Mouse (Mus musculus) heart, embryonic 15.5 days (tissue): ENCODE measurements at regions not wholly inside any gene's neighbourhood (a gene's known extent, or its start where the extent isn't known, plus 50 kb on each side); places are given as distances from the start of the nearest gene placed in this dataset.

Experiments
- ATAC-seq: fragments of 200-750 bp; cut with Nextera tagmentation; replicated peaks from 2 replicates; pipeline ENCODE4 v1.8.0; 2017; ENCODE audit warnings: low read depth, moderate TSS enrichment; ENCODE audit not compliant: insufficient number of reproducible peaks, insufficient read depth, low FRiP score
- H3K27ac ChIP-seq: fragments of 300-500 bp; sonication (generic); 2 replicates; pipeline ENCODE4 v1.5.1; 2015; ENCODE audit warnings: mild to moderate bottlenecking, inconsistent platforms
- H3K27me3 ChIP-seq: fragments of 300-500 bp; sonication (generic); 2 replicates; pipeline ENCODE4 v1.6.1; 2015; ENCODE audit warnings: inconsistent platforms
- H3K36me3 ChIP-seq: fragments of 300-500 bp; sonication (generic); 2 replicates; pipeline ENCODE4 v1.6.1; 2015; ENCODE audit warnings: mild to moderate bottlenecking, inconsistent platforms
- H3K4me1 ChIP-seq: fragments of 300-500 bp; sonication (generic); replicated peaks from 2 replicates; pipeline ENCODE4 v1.6.1; 2015; ENCODE audit warnings: inconsistent platforms
- H3K4me2 ChIP-seq: fragments of 300-500 bp; sonication (generic); 2 replicates; pipeline ENCODE4 v1.6.1; 2015; ENCODE audit warnings: inconsistent platforms, mild to moderate bottlenecking, moderate library complexity
- H3K4me3 ChIP-seq: fragments of 300-500 bp; sonication (generic); 2 replicates; pipeline ENCODE4 v1.5.1; 2015; ENCODE audit warnings: mild to moderate bottlenecking, inconsistent platforms
- H3K9ac ChIP-seq: fragments of 300-500 bp; sonication (generic); 2 replicates; pipeline ENCODE4 v1.6.1; 2015; ENCODE audit warnings: mild to moderate bottlenecking, inconsistent platforms
- H3K9me3 ChIP-seq: fragments of 300-500 bp; sonication (generic); replicated peaks from 2 replicates; pipeline ENCODE4 v1.6.1; 2016; ENCODE audit warnings: inconsistent platforms
- WGBS: fragments of 180-500 bp; shearing (Covaris S2); methylation state at CpG from one replicate; pipeline ENCODE4 v1.1.7; 2015; ENCODE audit warnings: mixed read lengths; 5-methylcytosine and 5-hydroxymethylcytosine counted together

DNA sequence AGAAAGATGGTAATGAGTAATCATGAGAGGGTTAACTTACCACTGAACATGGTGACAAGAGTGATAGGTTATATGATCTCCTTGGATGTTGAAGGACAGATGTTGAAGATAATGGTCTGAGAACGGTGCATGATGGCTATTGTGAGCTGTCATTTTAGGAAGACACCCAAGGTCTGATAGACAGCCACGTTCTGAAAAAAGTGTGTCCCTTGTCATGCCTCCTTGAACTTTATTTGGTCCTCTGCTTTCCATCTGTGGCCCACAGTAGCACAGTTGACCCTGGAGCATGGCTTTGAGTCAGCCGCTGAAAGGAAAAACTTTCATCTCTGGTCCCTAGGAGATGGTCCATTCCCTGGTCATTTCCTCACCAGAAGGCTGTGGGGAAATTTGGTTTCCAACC, 1166.9 kb upstream of the Tenm4 start:
- no peak overlapping the region for H3K9ac ChIP-seq
- H3K27me3 ChIP-seq: no peaks in the 10 kb centered on the region
- no peaks in the 10 kb centered on the region for H3K9me3 ChIP-seq
- H3K36me3 ChIP-seq: no peaks in the 10 kb centered on the region
- H3K4me3 ChIP-seq: no peak overlapping the region
- H3K4me1 ChIP-seq: no peaks in the 10 kb centered on the region
- no peak for ATAC-seq
- H3K4me2 ChIP-seq: no peak overlapping the region
- H3K27ac ChIP-seq: no peak overlapping the region
- WGBS: 71% methylated on average over 3 of the region's 3 CpGs

DNA sequence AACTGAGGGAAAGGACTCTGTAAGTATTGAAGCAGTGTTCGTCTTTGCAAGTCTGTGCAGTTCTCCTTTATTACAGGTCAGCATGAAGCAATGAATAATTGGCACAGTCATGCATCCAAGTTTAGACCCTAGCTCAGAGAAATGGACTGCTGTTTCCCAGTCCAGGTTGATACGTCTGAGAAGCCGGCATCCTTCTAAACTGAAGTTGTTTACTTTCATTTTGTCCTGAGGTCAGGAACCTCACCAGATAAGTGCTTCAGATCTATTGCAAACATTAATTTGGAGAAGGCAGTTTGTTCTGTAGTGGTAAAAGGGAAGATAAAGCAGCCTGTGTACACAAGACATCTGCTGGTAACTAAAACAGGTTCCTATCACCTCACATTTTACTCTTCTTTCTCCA, 1165.6 kb upstream of the Tenm4 start:
- Histone ChIP-seq H3K4me2 (no peak overlapping the region), H3K4me3 (no peak overlapping the region), H3K36me3 (no peaks in the 10 kb centered on the region), H3K9me3 (no peaks in the 10 kb centered on the region), H3K9ac (no peak overlapping the region), H3K27me3 (no peaks in the 10 kb centered on the region), H3K4me1 (no peaks in the 10 kb centered on the region), H3K27ac (no peak overlapping the region)
- no peak for ATAC-seq
- WGBS: 53% methylated on average over 3 of the region's 3 CpGs

DNA sequence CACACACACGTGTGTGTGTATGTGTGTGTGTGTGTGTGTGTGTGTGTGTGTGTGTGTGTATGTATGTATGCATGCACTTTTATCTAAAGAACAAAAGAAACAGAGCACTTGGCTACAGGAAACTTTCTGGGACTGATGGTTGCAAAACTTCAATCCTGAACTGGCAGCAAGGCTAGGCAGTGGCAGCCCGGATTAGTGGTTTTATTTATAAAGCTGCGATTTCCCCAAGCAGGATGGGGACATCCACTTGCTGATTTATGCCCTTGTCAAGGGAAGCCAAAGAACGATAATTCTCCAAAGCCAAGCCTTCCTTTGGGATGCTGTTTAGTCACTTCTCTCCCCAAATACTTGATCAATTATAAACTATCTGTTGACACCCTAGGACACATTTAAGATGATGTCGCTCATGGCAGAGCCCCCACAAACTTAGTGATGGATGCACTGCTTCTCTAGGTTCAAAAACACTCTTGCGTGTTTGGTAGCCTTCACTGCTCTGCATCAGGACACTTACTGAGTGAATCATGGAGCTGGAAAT, 1162.1 kb upstream of the Tenm4 start:
- Histone ChIP-seq H3K36me3 (no peaks in the 10 kb centered on the region), H3K27ac (no peak overlapping the region), H3K27me3 (no peaks in the 10 kb centered on the region), H3K4me3 (no peak overlapping the region), H3K4me2 (no peak overlapping the region), H3K4me1 (no peaks in the 10 kb centered on the region), H3K9ac (no peak overlapping the region), H3K9me3 (no peaks in the 10 kb centered on the region)
- no peak for ATAC-seq
- WGBS: 65% methylated on average over 6 of the region's 6 CpGs

DNA sequence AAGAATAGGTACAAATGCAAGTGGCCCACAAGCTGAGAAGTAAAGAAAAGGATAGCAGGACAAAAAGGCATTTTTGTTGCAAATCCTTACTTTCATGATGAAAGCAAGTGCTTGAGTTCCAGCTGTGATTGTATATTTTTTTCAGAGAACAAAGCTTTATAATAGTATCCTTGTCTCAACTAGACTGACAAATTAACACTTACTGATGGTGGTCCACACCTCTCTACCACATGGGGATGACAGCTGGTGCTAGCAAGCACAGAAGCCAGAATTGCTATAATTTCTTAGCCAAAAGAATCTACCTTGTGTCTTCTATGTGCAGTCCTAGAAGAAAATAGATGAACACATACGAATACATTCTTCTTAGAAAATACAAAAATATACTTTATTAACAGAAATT, 1150.8 kb upstream of the Tenm4 start:
- no peak for ATAC-seq
- H3K27ac ChIP-seq: no peak overlapping the region
- no peak overlapping the region for H3K9ac ChIP-seq
- H3K27me3 ChIP-seq: no peaks in the 10 kb centered on the region
- no peaks in the 10 kb centered on the region for H3K4me1 ChIP-seq
- no peak overlapping the region for H3K4me2 ChIP-seq
- 66% methylated on average over 1 of the region's 1 CpGs for WGBS
- H3K9me3 ChIP-seq: no peaks in the 10 kb centered on the region
- no peaks in the 10 kb centered on the region for H3K36me3 ChIP-seq
- H3K4me3 ChIP-seq: no peak overlapping the region

DNA sequence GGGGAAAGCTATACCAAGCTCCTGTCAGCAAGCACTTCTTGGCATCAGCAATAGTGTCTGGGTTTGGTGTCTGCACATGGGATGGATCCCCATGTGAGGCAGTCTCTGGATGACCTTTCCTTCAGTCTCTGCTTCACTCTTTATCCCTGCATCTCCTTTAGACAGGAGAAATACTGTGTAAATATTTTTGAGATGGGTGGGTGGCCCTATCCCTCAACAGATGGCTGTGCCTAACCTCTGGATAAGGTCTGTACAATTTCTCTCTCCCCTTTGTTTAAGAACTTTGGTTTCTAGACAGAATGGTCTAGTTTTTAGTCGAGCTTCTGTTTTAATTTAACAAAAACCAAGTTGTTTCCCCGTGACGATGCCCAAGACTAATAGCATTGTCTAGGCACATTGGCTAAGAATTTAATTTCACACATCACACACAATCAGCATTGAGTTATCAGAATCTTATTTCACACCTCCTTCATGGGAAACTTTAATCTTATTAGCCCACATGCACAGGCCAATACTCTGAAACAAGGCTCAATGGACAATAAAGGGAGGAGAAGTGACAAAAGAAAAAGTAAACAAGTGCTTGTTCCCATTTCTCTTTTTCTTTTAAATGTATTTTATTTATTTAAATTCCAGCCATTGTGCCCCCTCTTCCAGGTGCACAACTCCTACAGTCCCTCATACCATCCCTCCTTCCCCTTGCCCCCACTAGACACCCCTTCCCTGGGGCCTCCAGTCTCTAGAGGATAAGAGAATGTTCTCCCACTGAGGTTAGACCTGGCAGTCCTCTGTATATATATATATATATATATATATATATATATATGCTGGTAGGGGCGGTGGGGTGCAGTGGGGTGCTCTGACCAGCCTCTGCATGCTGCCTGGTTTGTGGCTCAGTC, 1142.9 kb upstream of the Tenm4 start:
- no peak for ATAC-seq
- 61% methylated on average over 4 of the region's 4 CpGs for WGBS

More for the DNA sequence above, 1142.9 kb upstream of the Tenm4 start:
- H3K4me1 ChIP-seq: no peaks in the 10 kb centered on the region
- no peak overlapping the region for H3K4me3 ChIP-seq
- H3K27me3 ChIP-seq: no peaks in the 10 kb centered on the region
- H3K4me2 ChIP-seq: no peak overlapping the region
- H3K27ac ChIP-seq: no peak overlapping the region
- H3K9me3 ChIP-seq: no peaks in the 10 kb centered on the region
- no peak overlapping the region for H3K9ac ChIP-seq
- H3K36me3 ChIP-seq: no peaks in the 10 kb centered on the region
